9 mouse cellular contexts compared by ENCODE assay signal in the genomic region with DNA sequence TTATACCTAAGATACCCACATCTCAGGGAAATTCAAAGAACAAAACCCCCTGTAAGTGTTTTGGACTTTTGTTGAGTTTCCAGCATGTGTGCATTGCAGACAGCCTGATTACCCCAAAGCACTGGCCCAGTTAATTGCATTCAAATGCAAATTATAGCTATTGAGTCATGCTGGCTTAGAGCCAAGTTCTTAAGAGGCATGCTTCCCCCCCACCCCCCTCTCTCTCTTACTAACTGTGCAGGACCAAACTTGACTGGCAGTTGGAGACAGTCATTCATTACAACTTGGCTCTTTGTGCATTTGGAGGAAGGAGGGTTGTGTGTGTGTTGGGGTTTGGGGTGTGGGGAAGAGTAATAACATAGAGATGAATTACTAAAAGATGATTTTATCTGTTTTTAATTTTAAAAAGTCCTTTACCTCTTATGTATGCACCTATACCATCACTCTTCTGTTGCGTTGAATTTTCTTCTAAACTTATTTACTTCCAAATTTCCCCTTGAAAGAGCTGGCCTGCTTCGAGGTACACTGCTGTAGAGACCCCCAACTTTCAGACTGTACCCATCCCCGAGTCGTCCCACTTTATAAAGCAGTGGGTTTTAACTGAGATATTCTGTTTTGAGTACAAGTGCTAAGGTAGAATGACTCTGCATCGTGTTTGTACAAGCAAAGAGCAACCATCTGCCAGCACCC. TPM values are rescaled to one million over a fixed set of nuclear protein-coding genes. Genes with fewer than 3 reads are reported as not detected.
DNase-seq lines count a peak whose midpoint lies in the region; ATAC-seq and TF ChIP-seq lines count a peak whose summit lies in the region.
"Had no signal": no experiment of that assay in that cellular context is flagged by ENCODE, and none has a peak within 500 bp of the region (broad histone marks: within the 10 kb centered on the region; RNA-seq: fewer than 3 reads in every experiment).

No protein-coding gene starts in this region.

- in situ Hi-C loops in ES-E14 (cut with MboI; ENCODE audit: low sequenced_read_pairs in 2 of 2, unreplicated experiment in 2 of 2) = no loop called here

- H3K9ac ChIP-seq in ES-E14 (ENCODE audit: insufficient read depth, low read depth, low read length, poor library complexity, severe bottlenecking) = no peak overlapping the region
- H3K9ac ChIP-seq in forebrain, embryonic 14.5 days (ENCODE audit: low read length) = no peak overlapping the region
- no peak overlapping the region for H3K9ac ChIP-seq in midbrain, embryonic 11.5 days (ENCODE audit: low read length)

- no peaks in the 10 kb centered on the region for H3K36me3 ChIP-seq in ES-E14 (ENCODE audit: control insufficient read depth, insufficient read depth, low read length, poor library complexity, severe bottlenecking)
- H3K36me3 ChIP-seq in forebrain, embryonic 14.5 days (ENCODE audit: control insufficient read depth, insufficient read depth, low read length) = no peaks in the 10 kb centered on the region
- H3K36me3 ChIP-seq in midbrain, embryonic 11.5 days (ENCODE audit: control insufficient read depth, insufficient read depth, low read length) = no peaks in the 10 kb centered on the region

- no peak overlapping the region for H3K4me3 ChIP-seq in ES-E14 (ENCODE audit: insufficient read depth in 1 of 2, low read depth in 1 of 2, low read length in 2 of 2, poor library complexity in 1 of 2, severe bottlenecking in 1 of 2)
- H3K4me3 ChIP-seq in forebrain, embryonic 14.5 days (ENCODE audit: low read depth, low read length) = no peak overlapping the region
- no peak overlapping the region for H3K4me3 ChIP-seq in midbrain, embryonic 11.5 days (ENCODE audit: low read depth, low read length)

- H3K27ac ChIP-seq in ES-E14 (ENCODE audit: insufficient read depth, low read depth, low read length, poor library complexity, severe bottlenecking) = no peak overlapping the region
- H3K27ac ChIP-seq in forebrain, embryonic 14.5 days (ENCODE audit: low read depth, low read length) = no peak overlapping the region
- H3K27ac ChIP-seq in midbrain, embryonic 11.5 days (ENCODE audit: low read depth, low read length) = peak overlapping the region; percentile 12; the same call in 1 of the 2 replicates

- ATAC-seq in forebrain, embryonic 14.5 days = peak; percentile 94
- peak; percentile 89 for ATAC-seq in midbrain, embryonic 11.5 days (ENCODE audit: low FRiP score)

- peaks cover 4% of the 10 kb centered on the region in 2 experiments; a peak in 2 of 4 replicates for H3K4me1 ChIP-seq in ES-E14 (ENCODE audit: control insufficient read depth in 2 of 2, insufficient read depth in 2 of 2, low read length in 2 of 2, poor library complexity in 1 of 2)
- H3K4me1 ChIP-seq in forebrain, embryonic 14.5 days (ENCODE audit: control insufficient read depth, insufficient read depth, low read length) = peaks cover 18% of the 10 kb centered on the region
- peaks cover 22% of the 10 kb centered on the region for H3K4me1 ChIP-seq in midbrain, embryonic 11.5 days (ENCODE audit: control insufficient read depth, insufficient read depth, low read length)

- peak; percentile 81 for DNase-seq in ES-E14 (ENCODE audit: low read depth, low spot score)
- peak; percentile 63 for DNase-seq in NIH3T3 (ENCODE audit: low read depth)
- DNase-seq in forebrain, embryonic 14.5 days (ENCODE audit: low spot score) = peak; percentile 98
- DNase-seq in midbrain, embryonic 11.5 days (ENCODE audit: low spot score, missing footprints) = peak; percentile 93
- DNase-seq in right cerebral cortex, postnatal 4 days = no peak
- DNase-seq in thymus, postnatal 0 days (ENCODE audit: low spot score) = no peak
- DNase-seq in testis, postnatal 10 days (ENCODE audit: low spot score) = no peak
- DNase-seq: heart, postnatal 36 days; liver had no signal

- H3K9me3 ChIP-seq in ES-E14 (ENCODE audit: control insufficient read depth, insufficient read depth, low read depth, low read length) = no peaks in the 10 kb centered on the region
- peaks cover 3% of the 10 kb centered on the region; the same call in 1 of the 2 replicates for H3K9me3 ChIP-seq in forebrain, embryonic 14.5 days (replicated peaks; ENCODE audit: control insufficient read depth, low read length)
- peaks cover 4% of the 10 kb centered on the region; the same call in 1 of the 2 replicates for H3K9me3 ChIP-seq in midbrain, embryonic 11.5 days (ENCODE audit: control insufficient read depth, low read length)

- WGBS in forebrain, embryonic 14.5 days = 10% methylated on average over 5 of the region's 5 CpGs
- WGBS in midbrain, embryonic 11.5 days = 34% methylated on average over 5 of the region's 5 CpGs

- no peaks in the 10 kb centered on the region for H3K27me3 ChIP-seq in forebrain, embryonic 14.5 days (replicated peaks; ENCODE audit: control insufficient read depth, insufficient read depth, low read length)
- no peaks in the 10 kb centered on the region for H3K27me3 ChIP-seq in midbrain, embryonic 11.5 days (ENCODE audit: control insufficient read depth, insufficient read depth, low read length)

- no peak overlapping the region for H3K4me2 ChIP-seq in forebrain, embryonic 14.5 days (ENCODE audit: low read length)
- H3K4me2 ChIP-seq in midbrain, embryonic 11.5 days = no peak overlapping the region

TF ChIP-seq in ES-E14, 5 proteins besides CTCF, POLR2A, EP300 and RAD21:
- TF ChIP-seq ZNF384 (IDR thresholded peaks at IDR 0.05; ENCODE audit: low read depth, low read length) (no peak), ZC3H11A (IDR thresholded peaks at IDR 0.05; ENCODE audit: borderline replicate concordance, low read depth, low read length) (no peak), MAFK (IDR thresholded peaks at IDR 0.05; ENCODE audit: insufficient read depth, low read depth, low read length) (no peak), CHD2 (IDR thresholded peaks at IDR 0.05; ENCODE audit: low read depth, low read length) (no peak; the same call in 1 of the 2 replicates), HCFC1 (IDR thresholded peaks at IDR 0.05; ENCODE audit: borderline replicate concordance, insufficient read depth, low read length) (no peak)

RNA-seq across cellular contexts. Expression of gene Kif21a, which starts 6.6 kb away (rescaled TPM):
- 5.4 TPM in 2 replicates for total RNA-seq in ES-E14 (2012; rRNA removed)
- polyA plus RNA-seq in forebrain, embryonic 14.5 days (2014; fragmentation: Nextera tagmentation; extraction: Ambion mirVana) = 50.3 and 53.6 TPM in 2 replicates
- polyA plus RNA-seq in midbrain, embryonic 11.5 days (2014; fragmentation: Nextera tagmentation; extraction: Ambion mirVana) = 77.0 and 77.3 TPM in 2 replicates
- 2.8 and 3.1 TPM in 2 replicates for polyA plus RNA-seq in thymus, postnatal 0 days (2015; fragmentation: Nextera tagmentation; extraction: Ambion mirVana)

Comparison
In these comparisons a context has a peak if more than half of its experiments do, and no peak if none do; other contexts are left out.
1. DNase-seq: peak in ES-E14 (single experiment), NIH3T3 (single experiment), forebrain, embryonic 14.5 days (single experiment) and midbrain, embryonic 11.5 days (single experiment); none in right cerebral cortex, postnatal 4 days (single experiment), thymus, postnatal 0 days (single experiment) and testis, postnatal 10 days (single experiment).
2. RNA of gene Kif21a, which starts 6.6 kb away (polyA plus RNA-seq): 77.0 to 77.3 TPM in midbrain, embryonic 11.5 days and 50.3 to 53.6 TPM in forebrain, embryonic 14.5 days; 2.8 to 3.1 TPM in thymus, postnatal 0 days; every median in the first group is over 10 times any median in the second.